Mouse (Mus musculus): ENCODE results near the gene S1pr1.
A peak's percentile ranks its signal among the peaks of the same experiment; 100 is the strongest.

The S1pr1 gene

GRCm38 (mm10) chr3:115711924-115712807 lies 2.7 kb downstream of the S1pr1 start:
- DNase-seq (ENCODE audit: extremely low spot score) = no peak

DNA sequence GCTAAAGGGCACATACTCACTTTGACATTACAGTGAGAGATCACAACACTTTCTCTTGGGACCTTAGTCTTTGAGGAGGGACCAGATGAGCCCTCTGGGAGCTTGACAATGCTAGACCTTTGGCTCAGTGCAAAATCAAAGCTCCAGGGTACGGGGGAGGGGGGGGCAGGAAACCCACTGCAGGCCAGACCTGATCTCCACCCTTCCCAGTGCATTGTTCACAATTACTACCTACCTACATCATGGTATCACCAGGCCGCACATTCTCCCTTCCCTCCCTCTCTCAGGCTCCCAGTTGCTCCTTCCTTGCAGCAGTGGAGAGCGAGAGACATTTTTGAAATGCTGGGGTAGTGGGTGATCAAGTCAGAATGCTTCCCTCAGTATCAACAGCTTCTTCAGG lies 3.5 kb downstream of the S1pr1 start:
- no peak for DNase-seq (ENCODE audit: extremely low spot score)

DNA sequence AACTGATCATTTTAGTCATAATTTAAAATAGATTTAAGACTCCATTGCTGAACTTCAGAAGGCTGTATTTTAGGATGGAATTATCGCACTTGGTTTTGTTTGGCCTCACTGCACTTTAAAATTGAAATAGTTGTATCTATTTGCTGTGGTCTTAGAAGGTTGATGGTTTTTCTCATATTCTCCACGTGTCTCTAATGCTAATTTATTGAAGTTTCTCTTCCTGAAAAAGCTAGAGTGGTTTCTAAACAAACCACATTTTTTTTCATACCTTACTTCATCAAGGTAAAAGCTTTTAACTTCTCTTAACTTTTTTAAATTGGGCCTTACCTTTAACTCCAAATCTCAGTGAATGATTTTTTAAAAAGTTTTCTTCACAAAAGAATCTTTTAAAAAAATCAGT lies 4.8 kb downstream of the S1pr1 start:
- DNase-seq (ENCODE audit: extremely low spot score) = no peak

DNA sequence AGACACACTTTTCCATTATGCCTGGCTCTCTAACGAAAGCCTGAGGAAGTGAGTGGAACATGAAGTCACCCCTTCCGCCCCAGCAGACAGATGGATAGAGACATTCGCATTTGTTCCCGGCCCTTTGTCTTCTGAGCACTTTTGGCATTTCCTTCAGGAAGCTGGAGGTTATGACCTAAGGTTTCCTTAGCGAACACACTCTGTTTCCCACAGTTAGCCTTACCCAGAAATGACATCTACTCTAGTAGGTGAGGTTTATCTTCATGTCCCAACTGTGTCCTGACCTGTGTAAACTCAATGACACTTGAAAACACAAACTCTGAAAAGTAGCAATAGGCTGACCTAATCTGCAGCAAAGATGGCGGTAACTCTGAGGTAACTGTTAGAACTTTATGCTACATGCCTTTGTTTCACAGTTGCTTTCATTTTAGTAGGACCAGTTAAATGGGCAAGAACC lies 5.7 kb downstream of the S1pr1 start:
- no peak for DNase-seq (ENCODE audit: extremely low spot score)

DNA sequence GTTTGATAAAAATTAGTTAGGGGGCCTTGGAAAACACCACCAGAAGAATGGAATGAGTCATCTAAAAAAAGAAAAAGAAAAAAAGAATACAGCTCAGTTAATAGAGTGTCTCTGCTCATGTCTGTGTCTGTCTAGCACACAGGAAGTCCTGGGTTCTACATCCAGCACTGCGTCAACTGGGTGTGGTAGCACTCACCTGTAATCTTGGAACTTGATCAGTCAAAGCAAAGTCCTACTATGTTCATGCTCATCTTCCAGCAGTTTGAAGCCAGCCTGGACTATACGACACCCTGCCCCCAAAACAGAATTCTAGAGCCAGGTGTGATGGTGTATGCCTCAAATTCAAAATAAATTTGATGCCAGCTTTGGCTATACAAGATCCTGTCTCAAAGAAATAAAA lies 8.1 kb downstream of the S1pr1 start:
- no peak for DNase-seq (ENCODE audit: extremely low spot score)

- no peak for DNase-seq (ENCODE audit: extremely low spot score)
These were observed 10.5 kb downstream of the S1pr1 start for GRCm38 (mm10) chr3:115704254-115704908.

DNA sequence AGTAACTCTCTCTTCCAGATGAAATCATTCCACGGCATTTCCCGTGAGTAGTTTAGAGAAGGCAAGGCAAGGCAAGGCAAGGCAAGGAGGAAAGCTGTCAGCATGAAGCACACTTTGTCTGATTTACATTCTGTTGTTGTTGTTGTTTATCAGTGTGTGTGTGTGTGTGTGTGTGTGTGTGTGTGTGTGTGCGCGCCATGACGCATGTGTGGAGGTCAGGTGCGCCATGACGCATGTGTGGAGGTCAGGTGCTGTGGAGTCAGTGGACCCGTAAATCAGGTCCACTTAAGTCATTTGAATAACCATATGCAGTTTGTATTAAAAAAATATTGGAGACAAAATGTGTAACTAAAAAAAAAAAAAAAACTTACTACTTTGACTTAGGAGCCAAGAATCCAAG lies 11.2 kb downstream of the S1pr1 start:
- no peak for DNase-seq (ENCODE audit: extremely low spot score)

GRCm38 (mm10) chr3:115702089-115702488 lies 12.8 kb downstream of the S1pr1 start:
- DNase-seq (ENCODE audit: extremely low spot score) = no peak

DNA sequence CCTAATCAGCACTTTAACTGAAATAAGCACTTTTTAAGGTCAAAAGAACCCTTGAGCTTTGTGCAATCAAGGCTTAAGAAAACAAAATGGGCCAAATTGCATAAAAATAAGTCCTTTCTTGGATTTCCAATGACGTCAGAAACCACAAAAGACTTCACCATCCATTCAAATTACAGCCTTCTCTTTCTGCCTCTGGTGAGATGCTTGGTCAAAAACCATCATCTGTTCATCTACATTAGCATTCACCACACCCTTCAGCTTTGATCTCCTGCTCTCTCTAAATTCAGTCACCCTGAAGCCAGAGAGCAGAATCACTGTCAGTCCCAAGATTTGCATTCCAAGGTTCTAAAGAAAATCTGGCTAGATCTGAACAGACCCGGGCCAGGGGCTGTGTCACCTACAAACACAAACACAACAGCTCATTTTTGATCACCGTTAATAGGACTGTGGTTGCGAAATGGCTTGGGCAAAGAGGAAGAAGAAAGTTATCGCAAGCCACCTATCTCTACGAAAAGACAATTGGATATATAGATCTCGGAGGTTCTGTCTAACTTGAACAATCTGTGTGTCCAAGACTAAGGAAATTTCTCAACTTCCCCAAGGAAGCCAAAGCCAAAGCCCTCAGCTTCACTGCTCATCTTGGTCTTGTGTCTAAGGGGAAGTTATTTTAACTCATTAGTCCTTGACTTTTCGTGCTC lies 19.5 kb downstream of the S1pr1 start:
- no peak for DNase-seq (ENCODE audit: extremely low spot score)

GRCm38 (mm10) chr3:115694168-115694567 lies 20.7 kb downstream of the S1pr1 start:
- no peak for DNase-seq (ENCODE audit: extremely low spot score)

- DNase-seq (ENCODE audit: extremely low spot score) = no peak
These were observed 21.5 kb downstream of the S1pr1 start for GRCm38 (mm10) chr3:115693390-115693789.

GRCm38 (mm10) chr3:115692857-115693256 lies 22.0 kb downstream of the S1pr1 start:
- DNase-seq (ENCODE audit: extremely low spot score) = no peak

DNA sequence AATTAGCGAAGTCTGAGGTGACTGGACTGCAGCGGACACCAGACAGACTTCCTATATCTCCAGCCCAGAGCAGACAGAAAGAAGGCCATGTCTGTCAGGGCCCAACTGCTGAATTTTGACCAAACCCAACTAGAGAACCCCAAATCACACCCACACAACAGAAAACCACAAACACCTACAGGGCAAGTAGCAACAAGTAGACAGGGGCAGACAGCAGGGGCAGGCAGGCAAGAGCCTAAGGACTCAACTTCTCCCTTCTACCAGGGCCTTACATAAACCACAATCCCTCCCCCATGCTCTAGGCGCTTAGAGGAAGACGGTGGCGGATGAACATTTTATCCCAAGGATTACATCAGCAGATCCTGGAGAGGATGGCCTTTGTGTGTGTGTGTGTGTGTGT lies 22.5 kb downstream of the S1pr1 start:
- DNase-seq (ENCODE audit: extremely low spot score) = no peak

- no peak for DNase-seq (ENCODE audit: extremely low spot score)
These were observed 25.0 kb downstream of the S1pr1 start for GRCm38 (mm10) chr3:115689920-115690319.

- peak; percentile 26 for DNase-seq (ENCODE audit: extremely low spot score)
These were observed 25.5 kb downstream of the S1pr1 start for GRCm38 (mm10) chr3:115689352-115689751.

DNA sequence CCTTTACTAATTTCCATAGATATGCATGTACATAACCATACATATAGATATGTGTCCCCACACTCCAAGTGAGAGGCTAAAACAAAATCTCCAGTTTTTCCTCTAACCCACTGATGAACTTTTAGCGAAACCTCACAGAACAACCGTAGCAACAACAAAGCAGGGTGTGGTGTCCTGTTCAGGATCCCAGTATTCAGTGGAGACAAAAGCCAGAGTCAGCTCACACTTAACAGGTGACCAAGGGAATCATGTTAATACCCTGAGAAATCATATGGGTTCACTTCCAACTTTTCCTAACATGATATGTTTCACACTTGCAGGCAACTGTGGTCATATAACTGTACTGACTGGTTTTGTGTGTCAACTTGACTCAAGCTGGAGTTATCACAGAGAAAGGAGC lies 27.1 kb downstream of the S1pr1 start:
- DNase-seq (ENCODE audit: extremely low spot score) = no peak

GRCm38 (mm10) chr3:115682328-115683088 lies 32.4 kb downstream of the S1pr1 start:
- DNase-seq (ENCODE audit: extremely low spot score) = no peak

GRCm38 (mm10) chr3:115681184-115681583 lies 33.7 kb downstream of the S1pr1 start:
- no peak for DNase-seq (ENCODE audit: extremely low spot score)

DNA sequence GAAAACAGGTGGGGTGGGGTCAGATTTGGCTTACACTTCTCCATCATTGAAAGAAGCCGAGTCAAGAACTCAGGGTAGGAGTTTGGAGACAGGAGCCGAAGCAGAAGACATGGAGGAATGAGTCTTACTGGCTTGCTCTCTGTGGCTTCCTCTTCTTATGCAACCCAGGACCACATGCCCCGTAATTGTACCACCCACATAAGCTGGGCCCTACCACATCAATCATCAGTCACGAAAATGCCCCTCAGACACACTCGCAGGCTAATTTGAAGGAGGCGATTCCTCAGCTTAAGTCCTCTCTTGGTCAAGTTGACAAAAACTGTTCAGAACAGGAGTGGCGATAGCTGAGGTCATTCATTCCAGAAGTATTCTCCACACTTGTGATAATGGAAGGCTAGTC lies 35.9 kb downstream of the S1pr1 start:
- no peak for DNase-seq (ENCODE audit: extremely low spot score)

DNA sequence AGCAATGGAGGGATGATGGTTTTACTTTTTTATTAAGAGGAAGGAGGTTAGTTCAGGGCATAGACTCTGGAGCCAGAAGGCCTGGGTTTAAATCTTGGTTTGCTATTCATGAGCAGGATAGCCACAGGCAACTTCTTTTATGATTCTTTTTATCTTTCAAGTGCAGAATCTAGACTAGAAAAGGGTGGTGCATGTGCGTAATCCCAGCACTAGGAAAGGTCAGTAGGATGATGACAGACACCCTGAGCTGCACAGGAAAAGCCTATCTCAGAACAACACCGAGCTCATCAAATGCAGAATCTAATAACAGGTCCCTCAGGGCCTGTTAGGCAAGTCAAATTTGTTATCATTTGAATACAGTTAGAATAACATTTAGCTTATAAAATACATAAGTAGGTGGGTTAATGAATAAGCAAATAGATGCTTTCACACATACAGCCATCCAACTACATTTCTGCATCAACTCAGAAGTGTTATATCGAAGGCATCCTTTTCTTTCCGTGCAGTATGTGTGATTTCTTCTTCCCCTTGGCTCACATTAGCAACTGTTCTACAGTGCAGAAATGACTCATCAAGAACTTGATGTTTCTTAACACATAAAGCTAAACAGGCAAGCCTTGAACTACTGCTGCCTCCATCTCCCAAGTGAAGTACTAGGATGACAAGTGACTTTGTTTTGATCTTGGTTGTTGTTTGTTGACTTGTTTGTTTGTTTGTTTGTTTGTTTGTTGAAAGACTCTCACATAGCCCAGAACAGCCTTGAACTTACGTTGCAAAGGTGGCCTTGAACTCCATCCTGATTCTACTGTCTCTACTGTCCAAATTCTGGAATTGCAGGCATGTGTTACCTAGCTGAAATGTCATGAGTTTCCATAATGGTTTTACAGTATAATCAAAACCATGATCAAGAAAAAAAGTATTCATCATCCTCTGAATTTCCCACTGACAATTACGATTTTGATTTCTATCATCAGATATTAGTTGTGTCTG lies 39.0 kb downstream of the S1pr1 start:
- DNase-seq (ENCODE audit: extremely low spot score) = no peak

GRCm38 (mm10) chr3:115674665-115675064 lies 40.2 kb downstream of the S1pr1 start:
- no peak for DNase-seq (ENCODE audit: extremely low spot score)

Data from embryo, embryonic 9.5 days (tissue).